Mouse (Mus musculus) left cerebral cortex, adult 11 months (tissue): ENCODE data around the gene 2310046K23Rik.
"Not testable (repeated sequence)": the region's sequence is repeated elsewhere in the genome, so short reads cannot be mapped to it uniquely, and the experiment has no call there.

Source experiments
- DNase-seq: peaks from one replicate; pipeline ENCODE4 v3.0.0; 2022; ENCODE audit warnings: low spot score

Gene 2310046K23Rik

GRCm38 (mm10) chr3:92534411-92534810 lies at the start of gene 2310046K23Rik:
Gene 2310046K23Rik (minus strand): TSS chr3:92534511.
- no peak for DNase-seq

DNA sequence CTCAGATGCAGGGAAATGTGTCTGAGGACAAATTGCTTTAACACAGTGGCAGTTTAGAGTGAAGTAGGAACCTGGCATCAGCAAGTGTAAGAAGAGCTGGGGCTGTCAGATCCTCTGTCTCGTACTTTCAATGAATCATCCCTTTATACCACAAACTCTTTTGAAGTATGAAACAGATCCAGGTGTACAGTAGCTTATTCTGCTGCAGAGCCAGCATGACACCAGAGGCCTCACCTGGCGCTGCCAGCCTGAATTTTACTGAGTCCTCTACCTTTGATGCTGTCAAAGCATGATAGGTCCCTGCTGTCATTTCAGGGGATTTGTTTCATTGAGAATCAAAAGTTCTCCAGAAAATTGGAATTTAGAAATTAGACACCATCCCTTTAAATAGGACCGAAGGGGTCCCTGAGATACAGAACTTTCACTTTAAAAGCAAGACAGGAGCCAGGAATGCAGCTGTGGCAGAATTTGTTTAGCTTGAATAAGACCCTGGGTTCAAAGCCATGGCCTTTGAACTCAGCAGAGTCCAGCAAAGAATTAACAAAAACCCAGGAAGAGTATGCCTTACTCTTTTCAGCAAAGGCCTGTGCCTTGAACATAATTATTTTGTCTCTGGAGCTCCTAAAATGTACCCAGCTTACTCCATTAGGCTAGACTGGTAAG lies 49.0 kb upstream of the 2310046K23Rik start:
- DNase-seq, result no peak

- no peak for DNase-seq
Observed at GRCm38 (mm10) chr3:92579508-92579907, 45.2 kb upstream of the 2310046K23Rik start.

GRCm38 (mm10) chr3:92578652-92579413 lies 44.5 kb upstream of the 2310046K23Rik start:
- DNase-seq, result no peak

- no peak for DNase-seq
Observed at GRCm38 (mm10) chr3:92573449-92574041, 39.2 kb upstream of the 2310046K23Rik start, which contains the start of gene Ivl. Gene Ivl (minus strand): TSS chr3:92573735.

GRCm38 (mm10) chr3:92572514-92573155 lies 38.3 kb upstream of the 2310046K23Rik start:
- DNase-seq, result no peak

DNA sequence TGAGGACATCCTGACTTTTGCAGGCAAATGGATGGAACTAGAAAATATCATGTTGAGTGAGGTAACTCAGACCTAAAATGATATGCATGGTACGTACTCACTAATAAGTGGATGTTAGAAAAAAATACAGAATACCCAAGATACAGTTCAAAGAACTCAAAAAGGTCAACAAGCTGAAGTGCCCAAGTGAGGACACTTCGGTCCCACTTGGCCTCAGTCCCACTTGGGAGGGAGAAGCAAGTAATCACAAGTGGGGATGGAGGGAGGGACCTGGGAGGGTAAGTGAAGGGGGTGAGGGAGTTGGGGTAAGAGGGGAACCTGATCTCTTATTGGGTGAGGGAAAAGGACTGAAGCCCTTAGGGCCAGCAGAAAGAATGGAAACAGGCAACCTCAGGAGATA lies 34.4 kb upstream of the 2310046K23Rik start:
- no peak for DNase-seq

DNA sequence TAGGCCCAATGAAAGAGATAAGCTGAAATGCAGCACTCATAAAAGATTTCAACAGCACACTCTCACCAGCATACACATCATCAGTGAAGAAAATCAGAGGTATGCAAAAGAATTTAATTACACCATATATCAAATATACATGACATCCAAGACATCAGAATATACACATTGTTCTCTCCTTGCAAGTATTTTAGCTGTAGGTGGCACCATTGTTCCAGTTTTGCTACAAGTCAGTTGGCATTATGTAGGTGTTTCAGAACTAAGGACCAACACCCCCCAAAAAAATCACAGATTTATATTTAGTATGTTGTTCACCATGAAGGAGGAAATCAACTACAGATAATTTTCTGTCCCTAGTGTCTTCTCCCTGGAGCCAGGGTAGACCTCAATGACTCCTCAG lies 31.1 kb upstream of the 2310046K23Rik start:
- no peak for DNase-seq

- DNase-seq, result no peak
Observed at GRCm38 (mm10) chr3:92512325-92512724, 22.0 kb downstream of the 2310046K23Rik start.

DNA sequence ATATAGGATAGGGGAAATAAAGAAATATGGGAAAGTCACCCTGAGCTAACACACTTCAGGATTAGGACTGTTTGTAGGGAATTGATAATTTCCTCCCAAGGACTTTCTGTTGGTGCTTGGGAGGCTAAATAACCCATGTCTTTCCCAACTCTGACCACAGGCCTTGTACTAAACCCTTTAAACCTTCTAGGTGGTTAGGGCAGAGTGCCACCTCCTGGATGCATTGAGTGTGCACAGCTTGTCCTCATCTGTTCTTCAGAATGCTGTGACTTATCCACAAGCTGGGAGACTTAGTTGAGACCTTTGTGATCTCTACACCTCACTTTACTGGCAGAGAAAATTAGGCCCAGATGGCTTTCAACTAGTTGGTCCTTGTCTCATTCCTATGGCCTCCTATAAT lies 23.5 kb downstream of the 2310046K23Rik start:
- no peak for DNase-seq

DNA sequence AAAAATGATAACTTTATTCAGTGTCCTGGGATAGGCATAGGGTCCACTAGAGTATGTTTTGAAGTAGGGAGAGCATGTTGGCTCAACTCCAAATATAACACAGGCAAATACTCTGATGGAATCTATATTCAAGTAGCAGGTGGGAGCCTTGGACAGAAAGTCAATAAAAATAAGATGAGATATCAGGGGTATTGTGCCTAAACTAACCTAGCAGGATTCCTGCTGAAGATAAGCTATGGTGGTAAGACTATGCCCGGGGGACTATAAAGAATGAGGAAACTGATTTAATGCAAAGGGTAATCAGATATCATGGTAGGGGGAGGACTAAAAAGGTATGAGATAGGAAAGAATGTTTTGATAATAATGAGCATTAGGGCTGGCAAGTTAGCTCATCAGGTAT lies 26.1 kb downstream of the 2310046K23Rik start:
- no peak for DNase-seq

DNA sequence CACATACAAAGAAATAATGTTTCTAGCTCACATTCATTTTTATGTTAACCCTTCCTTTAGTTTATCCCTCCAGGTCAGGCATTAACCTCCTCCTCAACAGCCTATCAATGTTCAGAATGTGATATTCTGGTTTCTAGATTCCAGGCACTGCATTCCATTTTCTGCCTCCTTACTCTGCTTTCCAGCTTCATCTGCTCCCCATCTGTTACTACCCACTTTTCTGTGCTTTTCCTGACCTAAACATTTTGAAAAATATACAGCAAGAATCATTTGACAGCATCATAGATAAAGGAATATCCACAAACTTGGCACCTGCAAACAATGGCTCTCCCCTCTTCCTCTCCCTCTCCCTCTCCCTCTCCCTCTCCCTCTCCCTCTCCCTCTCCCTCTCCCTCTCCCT lies 30.8 kb downstream of the 2310046K23Rik start:
- no peak for DNase-seq

DNA sequence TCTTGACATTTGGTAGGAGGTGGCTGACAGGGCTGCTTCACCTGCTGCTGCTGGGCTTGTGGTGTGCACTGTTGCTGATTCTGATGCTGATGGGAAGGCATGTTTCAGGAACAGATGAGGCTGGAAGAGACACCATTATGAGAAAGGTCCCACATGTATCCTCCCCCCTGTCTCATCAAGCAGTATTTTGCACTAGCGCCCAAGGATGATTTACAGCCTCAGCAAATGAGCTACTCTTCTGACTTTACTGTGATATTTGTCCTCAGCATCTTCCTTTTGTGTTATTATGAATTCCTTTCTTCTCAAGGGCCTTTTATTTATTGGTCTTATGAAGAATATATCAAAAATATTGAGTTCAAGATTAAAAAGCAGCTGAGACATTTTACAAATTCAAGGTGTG lies 33.9 kb downstream of the 2310046K23Rik start, which contains the start of gene Sprr4:
Gene Sprr4 (minus strand): TSS at position 101 of the 400 bp plus-strand sequence.
- no peak for DNase-seq

DNA sequence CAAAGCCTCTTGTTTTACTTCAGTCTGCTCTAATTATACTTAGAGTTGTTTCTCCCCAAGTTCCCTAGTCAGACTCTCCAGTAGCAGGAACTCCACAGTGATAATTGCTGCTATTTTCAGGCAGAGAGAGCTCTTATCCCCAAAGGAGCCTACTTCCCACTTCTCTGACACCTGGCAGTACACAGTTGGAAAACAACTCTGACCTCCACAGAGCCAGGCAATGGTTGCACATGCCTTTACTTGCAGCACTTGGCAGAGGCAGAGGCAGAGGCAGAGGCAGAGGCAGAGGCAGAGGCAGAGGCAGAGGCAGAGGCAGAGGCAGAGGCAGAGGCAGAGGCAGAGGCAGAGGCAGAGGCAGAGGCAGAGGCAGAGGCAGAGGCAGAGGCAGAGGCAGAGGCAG lies 44.0 kb downstream of the 2310046K23Rik start:
- DNase-seq, result not testable (repeated sequence)

DNA sequence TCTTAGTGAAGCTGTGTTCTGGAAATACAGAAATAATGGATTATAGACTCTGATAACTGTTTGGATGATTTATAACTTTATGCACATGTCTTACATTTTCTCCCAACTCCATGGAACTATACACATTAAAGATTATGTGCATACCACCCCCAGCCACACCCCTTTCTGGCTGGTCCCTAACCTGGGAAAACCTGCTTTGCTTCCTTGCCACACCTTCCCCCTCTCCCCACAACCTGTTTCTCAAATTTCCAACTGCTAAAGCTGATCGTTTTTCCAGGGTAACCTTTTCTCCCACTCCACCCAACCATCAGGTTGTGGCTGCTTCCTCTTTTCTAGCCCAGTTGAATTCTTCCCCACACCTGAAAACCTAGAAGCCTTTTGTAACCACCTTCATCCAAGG lies 48.0 kb downstream of the 2310046K23Rik start:
- no peak for DNase-seq

DNA sequence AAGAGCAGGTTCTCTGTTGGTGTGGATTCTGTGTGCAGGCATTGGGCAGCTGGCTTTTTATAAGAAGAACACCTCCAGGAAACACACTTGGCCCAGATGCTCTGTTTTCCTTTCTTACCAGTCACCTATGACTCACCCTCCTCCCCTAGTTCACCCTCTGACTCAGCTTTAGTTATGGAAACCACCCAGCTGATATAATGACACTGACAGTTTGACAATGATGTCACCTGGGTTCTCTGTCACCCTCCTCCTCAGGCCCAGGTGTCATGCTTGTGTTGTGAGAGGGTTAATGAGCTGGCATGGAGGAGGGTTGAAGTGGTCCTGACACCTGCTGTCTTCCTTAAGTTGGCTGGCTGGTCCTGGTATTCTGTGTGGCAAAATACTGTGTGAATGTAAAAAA lies 48.4 kb downstream of the 2310046K23Rik start, which contains the start of gene Sprr1a:
Gene Sprr1a (minus strand): TSS at position 33 of the 400 bp plus-strand sequence.
- DNase-seq, result no peak
